Mouse (Mus musculus): Measurements from ENCODE around the gene Ptprj.

Ptprj gene

DNA sequence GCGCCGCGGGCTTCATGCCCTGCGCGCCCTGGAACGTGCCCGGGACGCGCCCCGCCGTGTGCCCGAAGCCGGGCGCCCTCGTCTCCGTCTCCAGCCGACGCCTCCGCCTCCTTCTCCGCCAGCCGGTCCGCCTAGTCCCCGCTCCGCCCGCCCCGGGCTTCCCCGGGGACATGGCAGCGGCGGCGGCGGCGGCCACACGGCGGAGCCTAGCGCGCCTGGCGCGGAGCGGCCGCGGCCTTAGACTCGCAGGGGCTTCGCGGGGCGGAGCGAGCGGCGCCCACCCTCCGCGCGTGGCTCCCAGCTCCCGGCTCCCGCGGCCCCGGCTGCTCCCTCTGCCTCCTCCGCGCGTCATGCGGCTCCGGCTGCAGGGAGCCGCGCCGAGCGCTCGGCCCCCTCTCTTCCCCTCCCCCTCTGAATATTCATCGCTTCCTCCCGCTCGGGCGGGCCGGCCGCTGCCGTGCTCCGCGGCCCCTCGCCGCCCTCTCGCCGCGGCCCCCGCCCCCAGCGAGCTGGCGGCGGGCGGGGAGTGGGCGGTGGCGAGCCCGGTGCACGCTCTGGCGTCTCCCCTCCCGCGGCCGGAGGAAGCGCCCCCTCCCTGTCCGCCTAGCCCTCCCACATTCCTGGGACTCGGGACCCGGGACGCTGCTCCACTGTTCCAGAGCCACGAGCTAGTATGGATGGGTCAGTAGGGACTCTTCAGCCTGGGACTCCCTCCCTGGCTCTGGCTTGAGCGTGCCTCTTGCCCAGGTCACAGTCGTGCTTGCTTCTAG, at the start of gene Ptprj:
Ptprj (minus strand) TSS at position 412 of the 770 bp plus-strand sequence.
- DNase-seq (ENCODE audit: low read depth in 2 of 2, low spot score in 2 of 2), result peak in 1 of 2 experiments; percentile 34

DNA sequence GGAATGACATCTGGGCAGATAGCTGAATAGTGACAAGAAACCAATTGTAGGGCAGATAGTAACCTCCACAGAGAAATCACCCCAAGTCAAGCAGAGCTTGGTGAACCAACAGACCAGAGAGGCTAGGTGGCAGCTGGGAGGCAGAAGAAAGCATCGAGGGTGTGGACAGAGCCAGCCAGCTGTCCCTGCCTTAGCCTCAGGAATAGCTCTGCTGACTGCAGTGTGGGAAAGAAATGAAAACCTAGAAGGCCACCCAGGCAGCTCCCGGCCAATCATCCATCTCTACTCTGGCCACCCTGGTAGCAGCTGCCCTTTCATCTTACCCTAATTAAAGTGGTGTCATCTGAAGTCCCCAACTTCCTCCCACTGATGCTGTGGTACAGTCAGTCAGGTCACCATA, 49.1 kb upstream of the Ptprj start:
- no peak for DNase-seq (ENCODE audit: low read depth in 2 of 2, low spot score in 2 of 2)

DNA sequence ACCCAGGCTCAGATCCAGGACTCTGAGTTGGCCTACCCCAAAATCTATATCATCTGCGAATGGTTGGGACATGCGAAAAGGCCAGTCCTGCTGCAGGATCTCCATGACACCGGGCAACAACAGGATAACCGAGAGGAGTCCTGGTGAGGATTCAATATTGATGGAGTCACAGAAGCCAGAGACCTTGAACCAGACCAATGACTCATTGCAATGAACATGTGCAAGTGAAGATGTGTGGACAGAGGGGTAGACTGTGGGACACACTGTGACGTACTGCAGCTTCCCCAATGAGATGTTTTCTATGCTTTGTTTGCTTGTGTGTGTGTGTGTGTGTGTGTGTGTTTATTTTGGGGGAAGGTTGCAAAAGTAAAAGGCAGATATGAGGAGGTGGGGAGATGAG, 47.8 kb upstream of the Ptprj start:
- DNase-seq (ENCODE audit: low read depth in 2 of 2, low spot score in 2 of 2), result no peak

DNA sequence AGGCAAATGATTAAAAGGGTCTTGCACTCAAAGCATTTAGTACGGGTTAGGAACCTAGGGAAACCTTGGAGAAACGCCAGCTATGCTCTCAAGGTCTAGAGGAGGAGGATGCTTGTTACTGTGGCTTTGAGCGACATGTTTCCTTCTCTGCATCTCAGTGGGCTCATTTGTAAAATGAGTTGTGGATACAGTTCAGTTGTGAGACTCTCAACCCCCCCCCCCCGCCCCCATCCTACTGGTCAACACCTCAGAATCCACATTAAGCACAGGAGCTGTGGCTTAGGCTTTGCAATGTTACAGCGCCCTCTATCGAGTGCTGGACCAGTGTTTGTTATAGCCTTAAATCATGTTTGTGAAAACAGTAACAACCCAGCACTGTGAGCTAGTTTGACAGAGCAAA, 44.5 kb upstream of the Ptprj start:
- peak; percentile 8 to 32 for DNase-seq (ENCODE audit: low read depth in 2 of 2, low spot score in 2 of 2)

DNA sequence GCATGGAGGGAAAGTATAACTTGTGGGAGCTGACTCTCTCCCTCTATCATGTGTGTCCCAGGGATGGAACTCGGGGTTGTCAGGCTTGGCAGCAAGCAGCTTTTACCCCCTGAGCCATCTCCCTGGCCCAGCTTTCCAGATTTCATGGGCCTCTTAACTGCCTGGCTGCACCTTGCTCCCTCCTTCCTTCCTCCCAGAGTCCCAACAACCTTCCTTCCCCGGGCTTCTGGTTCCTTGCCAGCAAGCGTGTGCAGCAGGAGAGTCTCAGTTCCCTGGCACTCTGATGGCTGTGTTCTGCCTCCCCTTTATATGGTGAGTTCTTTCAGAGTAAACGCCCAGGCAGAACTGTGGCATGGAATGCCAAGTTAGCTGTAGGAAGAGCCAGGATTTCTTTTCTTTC, 43.9 kb upstream of the Ptprj start:
- no peak for DNase-seq (ENCODE audit: low read depth in 2 of 2, low spot score in 2 of 2)

DNA sequence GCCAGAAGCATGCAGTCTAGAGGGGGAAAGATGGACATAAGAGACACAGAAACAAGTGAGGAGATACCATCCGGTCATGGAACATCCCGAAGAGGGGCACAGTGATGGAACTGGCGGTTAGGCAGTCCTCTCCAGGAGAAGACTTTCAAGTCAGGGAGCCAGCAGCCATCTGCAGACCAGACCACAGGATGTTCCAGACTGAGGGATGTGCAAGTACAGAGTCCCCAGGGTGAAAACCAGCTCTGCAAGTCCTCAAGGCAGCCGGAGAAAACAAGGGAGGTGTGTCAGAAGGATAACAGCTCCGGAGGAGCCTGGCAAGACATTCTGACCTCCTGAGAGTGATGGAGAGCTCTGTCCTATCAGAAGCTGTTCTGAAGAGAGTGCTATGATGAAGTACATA, 40.4 kb upstream of the Ptprj start:
- DNase-seq (ENCODE audit: low read depth in 2 of 2, low spot score in 2 of 2), result no peak

DNA sequence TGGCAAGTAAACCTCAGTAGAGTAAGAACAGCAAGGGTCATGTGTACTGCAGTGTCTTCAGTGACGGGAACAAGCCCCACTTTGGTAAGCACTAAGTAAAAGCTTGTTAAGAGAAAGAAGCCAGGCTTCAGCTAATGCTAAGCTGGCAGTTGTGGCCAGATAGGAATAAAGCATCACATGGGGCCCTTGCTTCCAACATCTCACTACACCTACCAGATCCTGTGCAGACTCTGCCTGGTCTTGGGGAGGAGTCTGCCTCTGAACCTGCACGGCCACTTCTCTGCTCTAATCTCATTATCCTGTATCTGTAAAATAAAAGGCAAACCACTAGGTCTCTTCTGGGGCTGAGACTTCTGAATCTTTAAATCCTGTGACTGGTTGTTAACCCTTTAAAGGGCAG, 39.2 kb upstream of the Ptprj start:
- no peak for DNase-seq (ENCODE audit: low read depth in 2 of 2, low spot score in 2 of 2)

DNA sequence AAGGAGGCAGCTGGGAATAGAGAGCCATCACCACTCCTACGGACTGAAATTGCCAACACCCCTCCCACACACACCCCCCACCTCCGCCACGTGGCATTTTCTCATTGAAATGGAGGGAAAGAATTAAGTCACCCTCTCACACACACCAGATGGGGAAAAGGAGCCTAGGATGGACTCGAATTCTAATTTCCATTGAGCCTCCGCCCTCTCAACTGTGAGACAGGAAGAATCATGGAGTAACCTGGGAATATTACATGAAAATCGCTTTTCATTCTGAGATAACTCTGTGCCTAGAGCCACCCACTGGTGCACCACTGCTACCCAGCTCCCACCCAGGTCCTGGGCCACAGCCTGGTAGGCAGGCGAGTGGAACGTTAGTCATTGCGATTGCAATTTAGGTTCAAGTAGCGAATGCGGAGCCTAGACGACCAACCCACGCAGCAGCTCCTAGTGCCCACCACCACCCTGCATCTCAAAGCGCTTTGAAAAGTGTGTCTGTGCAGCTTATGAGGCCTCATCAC, 34.3 kb upstream of the Ptprj start:
- no peak for DNase-seq (ENCODE audit: low read depth in 2 of 2, low spot score in 2 of 2)

DNA sequence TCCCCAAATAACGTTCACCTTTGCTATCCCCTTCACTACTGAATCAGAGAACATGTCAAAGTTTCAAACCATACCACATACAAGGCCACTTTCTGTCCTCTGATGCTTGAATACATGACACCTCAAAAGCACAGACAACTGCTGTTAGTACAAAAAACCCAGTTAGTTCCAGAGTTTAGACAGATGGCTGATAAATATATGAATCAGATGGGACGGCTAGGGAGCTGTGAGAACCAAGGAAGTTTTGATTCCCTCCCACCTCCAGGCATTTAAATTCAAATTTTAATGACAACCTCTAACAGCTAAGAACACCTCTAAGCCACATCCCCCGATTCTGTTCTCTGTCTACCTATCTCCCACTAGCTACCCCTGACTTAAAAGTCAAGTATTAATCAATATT, 33.1 kb upstream of the Ptprj start:
- DNase-seq (ENCODE audit: low read depth in 2 of 2, low spot score in 2 of 2), result no peak

DNA sequence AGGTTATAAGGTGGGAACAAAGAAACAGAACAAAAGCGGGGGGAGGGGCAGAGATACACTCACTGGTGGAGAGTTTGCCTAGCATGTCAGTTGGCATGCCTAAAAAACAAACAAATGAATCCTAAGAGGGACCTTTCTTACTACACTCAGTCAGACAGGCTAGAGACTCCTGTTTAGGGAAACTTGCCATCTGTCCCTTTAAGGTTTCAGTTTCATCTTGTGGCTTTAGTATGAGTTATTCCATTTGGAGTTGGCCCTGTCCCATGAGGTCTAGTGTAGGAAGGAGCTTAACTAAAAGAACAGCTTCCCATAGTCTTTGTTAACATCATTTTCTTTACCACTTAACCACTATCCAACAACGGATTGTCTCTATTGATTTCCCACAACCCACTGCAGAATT, 32.6 kb upstream of the Ptprj start:
- no peak for DNase-seq (ENCODE audit: low read depth in 2 of 2, low spot score in 2 of 2)

DNA sequence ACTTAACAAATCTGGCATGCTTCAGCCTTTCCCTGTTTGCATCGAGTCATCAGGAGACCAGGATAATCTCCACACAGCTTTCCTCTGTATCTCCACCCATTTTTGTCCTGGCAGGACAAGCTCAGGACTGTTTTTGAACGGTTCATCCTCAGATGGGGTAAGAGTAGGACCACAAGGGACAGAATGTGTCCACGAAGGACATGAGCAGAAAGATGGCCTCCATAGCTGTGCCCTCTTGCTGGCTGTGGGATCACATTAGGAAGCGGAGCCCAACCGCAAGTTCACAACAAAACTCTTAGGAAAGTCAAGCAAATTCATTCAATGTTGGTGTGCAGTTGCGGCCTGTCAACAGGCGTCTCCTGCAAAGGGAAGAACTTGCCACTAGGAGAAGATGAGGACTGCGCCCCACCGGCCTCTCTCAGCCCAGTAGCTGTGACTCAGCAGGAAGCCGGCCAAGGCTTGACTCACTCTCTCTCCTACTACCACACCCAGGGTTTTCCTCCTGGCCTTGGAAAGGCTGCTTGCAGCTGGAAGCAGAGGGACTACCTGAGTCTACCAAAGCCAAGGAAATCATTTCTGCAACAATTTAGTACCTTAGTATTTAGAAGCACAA, 31.6 kb upstream of the Ptprj start:
- DNase-seq (ENCODE audit: low read depth in 2 of 2, low spot score in 2 of 2), result no peak

DNA sequence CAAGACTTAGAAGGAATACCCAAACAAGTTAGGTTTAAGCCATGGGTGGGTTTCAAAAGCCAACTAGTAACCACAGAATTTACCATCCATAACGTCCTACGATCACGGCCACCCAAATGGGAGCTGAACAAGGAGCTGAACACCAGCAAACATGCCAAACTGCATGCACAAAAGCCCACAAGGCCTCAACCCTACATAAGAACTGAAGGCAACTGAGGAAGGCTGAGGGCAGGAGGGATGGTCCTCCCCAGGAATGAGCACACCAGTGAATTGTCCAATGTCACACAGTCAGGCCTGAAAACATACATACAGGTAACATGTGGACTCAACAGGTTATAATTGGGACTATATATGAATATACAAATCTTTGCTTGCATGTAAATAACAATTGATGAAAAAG, 20.6 kb upstream of the Ptprj start:
- no peak for DNase-seq (ENCODE audit: low read depth in 2 of 2, low spot score in 2 of 2)

DNA sequence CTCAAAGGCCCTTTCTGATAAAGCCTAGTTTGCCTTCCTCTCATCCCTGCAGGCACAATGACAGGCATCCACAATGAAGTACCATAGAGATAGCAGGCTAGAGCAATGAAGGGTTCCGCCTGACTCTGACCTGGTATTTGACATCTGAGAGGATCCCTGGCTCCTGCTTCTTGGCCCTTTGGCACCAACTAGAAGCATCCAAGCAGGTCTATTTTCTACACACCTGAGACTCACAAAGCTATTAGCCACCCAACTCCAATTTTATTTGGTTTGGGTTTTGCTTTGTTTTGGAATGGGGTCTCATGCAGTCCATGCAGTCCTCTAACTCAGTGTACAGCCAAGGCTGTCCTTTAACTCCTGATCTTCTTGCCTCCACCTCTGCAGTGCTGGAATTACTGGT, 7.7 kb upstream of the Ptprj start:
- DNase-seq (ENCODE audit: low read depth in 2 of 2, low spot score in 2 of 2), result no peak

DNA sequence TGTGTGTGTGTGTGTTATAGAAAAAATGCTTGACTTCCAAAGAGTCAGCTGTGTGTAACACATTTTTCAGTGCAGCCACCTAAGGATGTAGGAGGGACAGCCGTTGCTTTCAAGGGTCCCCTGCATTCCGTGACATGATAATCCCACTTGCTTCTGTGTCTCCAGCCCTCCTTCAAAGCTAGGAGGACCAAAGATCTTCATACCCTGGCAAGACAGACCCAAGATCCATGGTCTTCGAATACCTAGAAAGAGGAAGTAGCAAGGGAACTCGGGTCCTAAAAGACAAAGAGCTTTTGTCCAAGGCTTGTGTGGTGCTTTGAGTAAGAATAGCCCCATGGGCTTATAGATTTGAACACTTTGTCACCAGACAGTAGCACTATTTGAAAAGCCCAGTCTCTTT, 4.1 kb upstream of the Ptprj start:
- no peak for DNase-seq (ENCODE audit: low read depth in 2 of 2, low spot score in 2 of 2)

DNA sequence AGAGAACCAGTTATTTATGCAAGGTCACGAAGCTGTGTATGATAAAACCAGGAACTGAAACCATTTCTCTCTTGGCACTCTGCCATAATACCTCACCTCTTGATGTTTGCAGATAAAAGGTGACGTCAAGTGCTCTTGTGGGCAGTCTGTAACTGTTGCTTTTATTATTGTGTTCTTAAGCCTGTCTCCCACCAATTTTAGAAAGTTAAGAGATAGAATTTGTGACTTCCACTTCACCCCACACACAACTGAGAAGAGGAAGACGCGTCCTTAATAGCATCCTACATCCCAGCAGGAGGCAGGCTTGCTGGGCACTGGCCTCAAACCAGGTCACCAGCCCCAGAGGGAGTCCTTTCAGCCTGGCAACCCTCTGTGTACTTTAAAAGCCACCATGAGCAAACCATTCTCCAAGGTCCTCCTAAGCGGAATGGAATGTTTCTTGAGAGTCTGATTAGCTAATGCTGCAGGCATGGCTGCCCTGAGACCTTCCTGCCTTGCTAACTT, 3.2 kb upstream of the Ptprj start:
- DNase-seq (ENCODE audit: low read depth in 2 of 2, low spot score in 2 of 2), result peak in 1 of 2 experiments; percentile 51

DNA sequence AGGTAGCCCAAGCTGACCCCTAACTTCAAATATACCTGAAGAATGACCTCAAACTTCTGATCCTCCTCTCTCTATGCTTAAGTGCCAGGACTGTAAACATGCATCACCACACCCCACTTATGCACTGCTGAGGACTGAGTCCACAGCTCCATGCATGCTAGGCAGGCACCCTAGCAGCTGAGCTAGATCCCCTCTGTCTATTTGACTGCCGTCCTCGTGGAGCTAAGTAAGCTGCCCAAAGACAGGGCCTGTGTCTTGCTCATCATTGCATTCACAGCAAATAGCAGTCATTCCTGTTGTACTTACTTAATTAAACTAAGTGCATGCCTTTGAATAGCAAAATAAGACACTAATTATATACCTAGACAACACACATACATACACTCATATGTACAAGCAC, 2.4 kb upstream of the Ptprj start:
- DNase-seq (ENCODE audit: low read depth in 2 of 2, low spot score in 2 of 2), result no peak

DNA sequence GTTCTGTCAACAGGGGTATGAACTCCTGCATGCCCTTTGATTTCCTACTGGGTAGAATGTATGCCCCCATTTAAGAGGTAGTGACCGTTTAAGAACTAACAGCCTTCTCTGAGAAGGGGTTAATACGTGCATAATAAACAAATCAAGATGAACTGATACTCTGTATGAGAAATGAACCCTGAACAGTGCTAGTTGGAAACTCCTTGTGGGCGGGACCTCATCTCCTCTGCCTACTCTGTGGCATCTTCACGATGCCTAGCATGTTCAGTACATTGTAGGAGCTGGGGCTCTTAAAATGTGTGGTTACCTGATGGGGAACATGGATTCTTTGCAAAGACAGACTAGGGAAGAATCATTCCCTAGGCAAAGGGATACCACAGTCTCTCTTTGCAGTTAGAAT, 1.9 kb upstream of the Ptprj start:
- DNase-seq (ENCODE audit: low read depth in 2 of 2, low spot score in 2 of 2), result no peak

DNA sequence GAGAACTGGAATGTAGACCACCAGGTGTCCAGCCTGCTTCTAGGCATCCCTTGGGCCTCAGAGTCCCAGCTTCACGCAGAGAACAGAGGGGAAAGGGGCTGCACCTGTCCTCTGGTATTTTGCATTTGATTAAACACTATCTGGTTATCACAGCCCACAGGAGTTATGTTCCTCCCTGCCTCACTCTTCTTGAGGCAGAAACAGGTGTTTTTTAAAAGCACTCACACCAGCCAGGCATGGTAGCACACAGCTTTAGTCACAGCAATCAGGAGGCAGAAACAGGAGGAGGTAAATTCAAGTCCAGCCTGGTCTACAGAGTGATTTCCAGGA, 1.3 kb upstream of the Ptprj start:
- DNase-seq (ENCODE audit: low read depth in 2 of 2, low spot score in 2 of 2), result no peak

DNA sequence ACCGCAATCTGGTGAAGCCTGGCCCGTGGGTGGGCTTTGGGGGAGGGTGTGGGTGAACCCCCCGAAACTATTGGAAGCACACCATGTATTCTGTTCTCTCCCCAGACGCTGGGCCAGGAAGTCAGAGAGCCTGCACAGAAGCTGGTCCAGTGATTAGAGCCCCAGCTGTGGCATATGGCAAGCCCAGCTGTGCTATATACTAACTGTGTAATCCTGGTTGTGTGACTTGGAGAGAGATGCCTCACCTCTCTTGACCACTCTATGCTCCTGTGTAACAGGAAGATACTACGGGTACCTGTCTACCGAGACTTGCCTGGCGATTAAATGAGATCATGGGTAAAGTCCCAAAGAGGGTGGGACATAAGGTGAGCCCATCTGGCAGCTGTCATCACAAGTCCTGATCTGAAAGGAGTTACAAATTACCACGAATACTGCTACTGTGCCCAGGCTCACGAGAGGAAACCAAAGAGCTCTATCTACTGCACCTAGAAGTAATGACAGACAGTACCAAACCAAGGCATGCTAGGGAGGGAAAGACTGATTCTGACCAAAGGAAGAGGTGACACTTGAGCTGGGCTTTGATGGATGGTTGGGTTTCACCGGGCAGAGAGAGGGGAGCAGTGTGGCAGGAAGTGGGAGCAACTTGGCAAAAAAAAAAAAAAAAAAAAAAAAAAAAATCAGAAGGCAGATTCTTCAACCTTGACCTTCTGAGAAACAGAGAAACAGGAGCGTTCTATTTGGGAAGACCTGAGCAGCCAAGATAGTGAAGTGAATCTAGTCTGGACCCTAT, 754 bp upstream of the Ptprj start:
- peak in 1 of 2 experiments; percentile 11 for DNase-seq (ENCODE audit: low read depth in 2 of 2, low spot score in 2 of 2)

DNA sequence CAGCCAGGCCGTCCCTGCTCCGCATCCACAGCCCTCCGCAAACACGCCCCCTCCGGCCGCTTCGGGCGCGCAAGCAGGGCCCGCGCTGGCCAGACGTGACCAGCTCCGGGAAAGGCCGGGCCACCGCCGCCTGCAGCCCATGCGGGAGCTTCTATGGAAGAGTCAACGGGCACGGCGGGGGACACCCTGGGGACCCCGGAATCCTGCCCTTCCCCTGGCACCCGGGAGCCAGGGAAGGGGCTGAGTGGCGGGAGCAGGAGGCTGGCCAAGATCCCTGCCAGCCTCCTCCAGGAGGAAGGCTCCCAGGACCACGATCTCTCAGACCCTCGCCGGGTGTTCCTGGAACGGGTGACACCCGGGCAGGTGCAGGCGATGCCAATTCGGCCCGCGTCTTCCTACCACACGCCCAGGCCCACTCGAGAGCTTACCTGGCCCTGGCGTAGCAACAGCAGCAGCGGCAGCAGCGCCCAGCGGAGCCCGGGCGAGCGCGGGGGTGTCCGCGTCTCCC, 665 bp downstream of the Ptprj start:
- DNase-seq (ENCODE audit: low read depth in 2 of 2, low spot score in 2 of 2), result peak in 1 of 2 experiments; percentile 28

DNA sequence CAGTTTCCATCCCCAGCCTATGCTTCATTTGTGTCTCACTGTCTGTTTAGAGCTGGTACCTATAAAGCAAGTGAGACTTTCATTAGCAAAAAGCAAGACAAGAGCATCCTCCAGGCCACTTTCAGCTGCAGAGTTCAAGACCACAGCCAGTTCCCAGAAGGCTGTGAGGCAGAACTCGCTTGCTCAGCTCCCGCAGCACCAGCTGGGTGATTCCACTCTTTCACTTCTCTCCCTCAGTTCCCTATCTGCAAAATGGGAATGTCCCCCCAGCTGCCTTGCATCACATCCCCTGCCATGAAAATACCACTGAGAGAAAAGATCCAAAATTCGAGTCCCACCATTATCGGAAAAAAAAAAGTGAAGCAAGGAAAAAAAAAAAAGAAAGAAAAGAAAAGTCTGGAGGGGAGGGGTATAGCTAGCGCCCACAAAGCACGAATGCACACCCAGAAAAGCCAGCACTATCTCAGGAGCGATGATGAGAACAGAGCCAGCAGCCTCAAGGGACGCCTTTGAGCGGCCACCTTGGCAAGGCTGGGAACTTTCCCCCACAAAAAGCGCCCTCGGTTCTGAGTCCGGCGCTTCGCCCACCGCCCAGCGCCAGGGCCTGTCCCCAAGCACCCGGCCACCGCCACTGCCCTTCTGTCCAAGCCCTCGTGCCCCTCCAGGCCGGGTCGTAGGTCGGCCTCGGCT, 1.3 kb downstream of the Ptprj start:
- DNase-seq (ENCODE audit: low read depth in 2 of 2, low spot score in 2 of 2), result no peak

All from CD8-positive naive resting alpha-beta T cell, adult 2 months (primary cell).